In genomic region chr1:164456065-164456464, GRCm38 (mm10) we compare ENCODE assay signal across 8 mouse cellular contexts. TPM values are rescaled to one million over a fixed set of nuclear protein-coding genes. Genes with fewer than 3 reads are reported as not detected.
DNase-seq lines count a peak whose midpoint lies in the region; ATAC-seq and TF ChIP-seq lines count a peak whose summit lies in the region.

No protein-coding gene starts in this region.

- no peak for ATAC-seq in heart, postnatal 0 days (ENCODE audit: insufficient read depth, low read depth)
- ATAC-seq in liver, embryonic 13.5 days (ENCODE audit: low read depth): no peak
- ATAC-seq in neural tube, embryonic 14.5 days (ENCODE audit: low read depth): no peak

- H3K9me3 ChIP-seq in heart, postnatal 0 days (replicated peaks; ENCODE audit: control insufficient read depth, low read length): no peaks in the 10 kb centered on the region
- no peaks in the 10 kb centered on the region for H3K9me3 ChIP-seq in liver, embryonic 13.5 days (replicated peaks)
- H3K9me3 ChIP-seq in neural tube, embryonic 14.5 days (ENCODE audit: control insufficient read depth, low read length): no peaks in the 10 kb centered on the region

- peaks cover 12% of the 10 kb centered on the region; the same call in 1 of the 2 replicates for H3K4me1 ChIP-seq in cerebellum, adult 2 months (ENCODE audit: control insufficient read depth, insufficient read depth, low read length)
- H3K4me1 ChIP-seq in heart, postnatal 0 days (ENCODE audit: control insufficient read depth, insufficient read depth): peaks cover 24% of the 10 kb centered on the region
- peaks cover 31% of the 10 kb centered on the region for H3K4me1 ChIP-seq in liver, embryonic 13.5 days (replicated peaks)
- peaks cover 3% of the 10 kb centered on the region for H3K4me1 ChIP-seq in neural tube, embryonic 14.5 days (ENCODE audit: control insufficient read depth, insufficient read depth, low read length)

- peak overlapping the region; percentile 91 for H3K9ac ChIP-seq in heart, postnatal 0 days (replicated peaks; ENCODE audit: low read depth, low read length)
- no peak overlapping the region for H3K9ac ChIP-seq in liver, embryonic 13.5 days
- H3K9ac ChIP-seq in neural tube, embryonic 14.5 days (replicated peaks; ENCODE audit: low read depth, low read length): peak overlapping the region; percentile 82

- no peak for TF ChIP-seq CTCF in cerebellum, adult 2 months (IDR thresholded peaks at IDR 0.05; ENCODE audit: borderline replicate concordance, insufficient read depth, low read depth, low read length)
- no peak for TF ChIP-seq CTCF in heart, postnatal 0 days (IDR thresholded peaks at IDR 0.05; ENCODE audit: low read depth)

- H3K27ac ChIP-seq in cerebellum, adult 2 months (ENCODE audit: insufficient read depth, low read length): peak overlapping the region; percentile 99
- H3K27ac ChIP-seq in heart, postnatal 0 days (ENCODE audit: low read depth): peak overlapping the region; percentile 97
- H3K27ac ChIP-seq in liver, embryonic 13.5 days: no peak overlapping the region
- H3K27ac ChIP-seq in neural tube, embryonic 14.5 days (ENCODE audit: low read depth, low read length): peak overlapping the region; percentile 49; the same call in 1 of the 2 replicates

- peak; percentile 42; the same call in 1 of the 2 replicates for TF ChIP-seq POLR2A in cerebellum, adult 2 months (IDR thresholded peaks at IDR 0.05; ENCODE audit: borderline replicate concordance, insufficient read depth, low read length)

- H3K27me3 ChIP-seq in cerebellum, adult 2 months (ENCODE audit: control insufficient read depth, insufficient read depth, low read length): no peaks in the 10 kb centered on the region
- no peaks in the 10 kb centered on the region for H3K27me3 ChIP-seq in heart, postnatal 0 days (ENCODE audit: control insufficient read depth, insufficient read depth, low read length)
- H3K27me3 ChIP-seq in liver, embryonic 13.5 days: peaks cover 63% of the 10 kb centered on the region
- H3K27me3 ChIP-seq in neural tube, embryonic 14.5 days (ENCODE audit: control insufficient read depth, insufficient read depth, low read length): no peaks in the 10 kb centered on the region; the same call in 1 of the 2 replicates

- intact Hi-C loops in gastrocnemius, postnatal 36 days (cut with DNase I): no loop called here

- H3K4me3 ChIP-seq in cerebellum, adult 2 months (replicated peaks; ENCODE audit: insufficient read depth, low read depth, low read length): peak overlapping the region; percentile 82
- peak overlapping the region; percentile 67 for H3K4me3 ChIP-seq in heart, postnatal 0 days (ENCODE audit: low read depth, low read length)
- peak overlapping the region; percentile 60 for H3K4me3 ChIP-seq in liver, embryonic 13.5 days (replicated peaks)
- H3K4me3 ChIP-seq in neural tube, embryonic 14.5 days (ENCODE audit: low read depth, low read length): peak overlapping the region; percentile 73

- no peak for TF ChIP-seq EP300 in heart, postnatal 0 days (IDR thresholded peaks at IDR 0.05; ENCODE audit: low read depth)

- 6% methylated on average over 6 of the region's 6 CpGs for WGBS in cerebellum, adult 2 months
- 14% methylated on average over 6 of the region's 6 CpGs for WGBS in heart, postnatal 0 days
- WGBS in liver, embryonic 13.5 days (ENCODE audit: insufficient replicate concordance): 28% methylated on average over 6 of the region's 6 CpGs
- 19% methylated on average over 6 of the region's 6 CpGs for WGBS in neural tube, embryonic 14.5 days

- H3K4me2 ChIP-seq in heart, postnatal 0 days (ENCODE audit: low read depth, low read length): peak overlapping the region; percentile 71
- peak overlapping the region; percentile 69 for H3K4me2 ChIP-seq in liver, embryonic 13.5 days
- H3K4me2 ChIP-seq in neural tube, embryonic 14.5 days (ENCODE audit: low read depth, low read length): peak overlapping the region; percentile 57

- DNase-seq in kidney, adult 9 months: peak; percentile 55
- DNase-seq in kidney, adult 11 months: no peak
- DNase-seq in cerebellum, adult 2 months: peak; percentile 72 to 74
- no peak for DNase-seq in heart, postnatal 0 days (ENCODE audit: low spot score)
- DNase-seq in liver, embryonic 13.5 days: no peak
- DNase-seq in retina, postnatal 1 day: no peak
- DNase-seq in gastrocnemius, postnatal 36 days: no peak

- peaks cover 25% of the 10 kb centered on the region for H3K36me3 ChIP-seq in heart, postnatal 0 days (replicated peaks; ENCODE audit: control insufficient read depth, insufficient read depth, low read length)
- H3K36me3 ChIP-seq in liver, embryonic 13.5 days: no peaks in the 10 kb centered on the region
- H3K36me3 ChIP-seq in neural tube, embryonic 14.5 days (ENCODE audit: control insufficient read depth, insufficient read depth, low read length): peaks cover 12% of the 10 kb centered on the region

RNA-seq across cellular contexts. Expression of gene Atp1b1, which starts 2.1 kb away (rescaled TPM):
- polyA plus RNA-seq in cerebellum, adult 2 months (2012; rRNA removed): 1,554 and 1,580 TPM in 2 replicates
- total RNA-seq in heart, postnatal 0 days (2014; rRNA removed; ENCODE audit: low replicate concordance): 149 and 175 TPM in 2 replicates
- 308 TPM in 2 replicates for polyA plus RNA-seq in heart, postnatal 0 days (2015; fragmentation: Nextera tagmentation; extraction: Ambion mirVana)
- polyA plus RNA-seq in liver, embryonic 13.5 days (2015; fragmentation: Nextera tagmentation; extraction: Ambion mirVana): 9.1 and 12.0 TPM in 2 replicates
- 266 and 271 TPM in 2 replicates for polyA plus RNA-seq in neural tube, embryonic 14.5 days (2014; fragmentation: Nextera tagmentation; extraction: Ambion mirVana)
- total RNA-seq in gastrocnemius, postnatal 36 days (2021): 100 to 1,000 TPM; 131 to 188 TPM

Comparison
In these comparisons a context has a peak if more than half of its experiments do, and no peak if none do; other contexts are left out.
1. DNase-seq: peak in kidney, adult 9 months (single experiment) and cerebellum, adult 2 months (2 of 2); none in kidney, adult 11 months (single experiment), heart, postnatal 0 days (single experiment), liver, embryonic 13.5 days (single experiment), retina, postnatal 1 day (single experiment) and gastrocnemius, postnatal 36 days (0 of 2).
2. RNA of gene Atp1b1, which starts 2.1 kb away (polyA plus RNA-seq): 1,554 to 1,580 TPM in cerebellum, adult 2 months, 308 TPM in heart, postnatal 0 days and 266 to 271 TPM in neural tube, embryonic 14.5 days; 9.1 to 12.0 TPM in liver, embryonic 13.5 days; every median in the first group is over 10 times any median in the second.
3. Peak in every context shown above with its lines, with median percentiles within 50 percentile points of each other: H3K4me3 ChIP-seq and H3K4me2 ChIP-seq.